Mouse (Mus musculus) embryonic fibroblast, embryonic 13.5 days (primary cell): ENCODE measurements around the gene Golt1a. TPM values are rescaled to one million over a fixed set of nuclear protein-coding genes. Genes with fewer than 3 reads are reported as not detected.

Source experiments
- H3K27ac ChIP-seq: 2 replicates; pipeline ENCODE4 v1.5.1; 2012; ENCODE audit warnings: low read length, control low read depth, inconsistent platforms; ENCODE audit not compliant: insufficient read depth
- H3K4me1 ChIP-seq: 2 replicates; pipeline ENCODE4 v1.6.1; 2011; ENCODE audit warnings: low read length; ENCODE audit not compliant: control insufficient read depth, insufficient read depth
- H3K4me3 ChIP-seq: 2 replicates; pipeline ENCODE4 v1.5.1; 2011; ENCODE audit warnings: mild to moderate bottlenecking, control low read depth, low read length; ENCODE audit not compliant: insufficient read depth
- CTCF ChIP-seq: IDR thresholded peaks from 2 replicates; pipeline ENCODE4 v1.5.1; 2011; ENCODE audit warnings: mild to moderate bottlenecking, control low read depth, low read length, moderate library complexity, borderline replicate concordance; ENCODE audit not compliant: insufficient read depth
- POLR2A ChIP-seq: IDR thresholded peaks from 2 replicates; pipeline ENCODE4 v1.6.1; 2011; ENCODE audit warnings: low read depth, mild to moderate bottlenecking, control low read depth, low read length, moderate library complexity
- polyA plus RNA-seq: library from polyadenylated mRNA; stranded (reverse); fragments of >200 nt; gene quantifications from 2 replicates; pipeline ENCODE4 v1.2.4, GENCODE M21; 2011; ENCODE audit warnings: low read depth; ENCODE audit not compliant: missing spikeins, insufficient read length

Golt1a gene
- polyA plus RNA-seq, 1 experiment: not detected

- Histone ChIP-seq H3K4me3 (no peak overlapping the region), H3K4me1 (no peaks in the 10 kb centered on the region), H3K27ac (no peak overlapping the region)
- TF ChIP-seq POLR2A: no peak
- TF ChIP-seq CTCF: no peak
These were observed 51.4 kb downstream of the Golt1a start for GRCm38 (mm10) chr1:133361006-133361405.

- no peak for TF ChIP-seq POLR2A
- no peak for TF ChIP-seq CTCF
- no peak overlapping the region for H3K27ac ChIP-seq
These were observed 52.5 kb downstream of the Golt1a start for GRCm38 (mm10) chr1:133362103-133362502.

GRCm38 (mm10) chr1:133363276-133364021, 53.8 kb downstream of the Golt1a start, which contains the start of gene Etnk2:
TSS of gene Etnk2 (plus strand) at chr1:133363572.
- TF ChIP-seq POLR2A (no peak), CTCF (no peak)

More at GRCm38 (mm10) chr1:133362103-133362502, 52.5 kb downstream of the Golt1a start:
- Histone ChIP-seq H3K4me1 (no peaks in the 10 kb centered on the region), H3K4me3 (no peak overlapping the region)

GRCm38 (mm10) chr1:133364022-133364630, 54.5 kb downstream of the Golt1a start:
- Histone ChIP-seq H3K27ac (no peak overlapping the region), H3K4me3 (peak overlapping the region; percentile 42), H3K4me1 (no peaks in the 10 kb centered on the region)
- no peak for TF ChIP-seq CTCF
- TF ChIP-seq POLR2A: no peak

More at GRCm38 (mm10) chr1:133363276-133364021, 53.8 kb downstream of the Golt1a start, which contains the start of gene Etnk2:
- H3K27ac ChIP-seq: no peak within 1 kb of the TSS
- H3K4me1 ChIP-seq: no peaks in the 10 kb centered on the region
- peak within 1 kb of the TSS; percentile 42 for H3K4me3 ChIP-seq

- TF ChIP-seq POLR2A (no peak), CTCF (no peak)
- H3K4me1 ChIP-seq: no peaks in the 10 kb centered on the region
- no peak overlapping the region for H3K27ac ChIP-seq
These were observed 55.3 kb downstream of the Golt1a start for GRCm38 (mm10) chr1:133364890-133365289.

GRCm38 (mm10) chr1:133366951-133367605, 57.5 kb downstream of the Golt1a start:
- TF ChIP-seq POLR2A: no peak
- no peak for TF ChIP-seq CTCF
- H3K4me3 ChIP-seq: no peak overlapping the region
- H3K27ac ChIP-seq: no peak overlapping the region
- no peaks in the 10 kb centered on the region for H3K4me1 ChIP-seq

More at GRCm38 (mm10) chr1:133364890-133365289, 55.3 kb downstream of the Golt1a start:
- no peak overlapping the region for H3K4me3 ChIP-seq

- Histone ChIP-seq H3K27ac (no peak overlapping the region), H3K4me1 (no peaks in the 10 kb centered on the region), H3K4me3 (no peak overlapping the region)
- no peak for TF ChIP-seq CTCF
- TF ChIP-seq POLR2A: no peak
These were observed 58.2 kb downstream of the Golt1a start for GRCm38 (mm10) chr1:133367606-133368488.

GRCm38 (mm10) chr1:133368644-133369043, 59.0 kb downstream of the Golt1a start:
- Histone ChIP-seq H3K4me1 (no peaks in the 10 kb centered on the region), H3K4me3 (no peak overlapping the region), H3K27ac (no peak overlapping the region)
- no peak for TF ChIP-seq POLR2A
- TF ChIP-seq CTCF: no peak

- H3K4me3 ChIP-seq: no peak overlapping the region
These were observed 60.8 kb downstream of the Golt1a start for GRCm38 (mm10) chr1:133370352-133370751.

More at GRCm38 (mm10) chr1:133370352-133370751, 60.8 kb downstream of the Golt1a start:
- Histone ChIP-seq H3K27ac (no peak overlapping the region), H3K4me1 (no peaks in the 10 kb centered on the region)
- TF ChIP-seq CTCF (no peak), POLR2A (no peak)
